Mouse (Mus musculus): ENCODE data around the gene Ppara. TPM values are rescaled to one million over a fixed set of nuclear protein-coding genes. Genes with fewer than 3 reads are reported as not detected.

The Ppara gene
- polyA plus RNA-seq, 1 experiment = not detected

DNA sequence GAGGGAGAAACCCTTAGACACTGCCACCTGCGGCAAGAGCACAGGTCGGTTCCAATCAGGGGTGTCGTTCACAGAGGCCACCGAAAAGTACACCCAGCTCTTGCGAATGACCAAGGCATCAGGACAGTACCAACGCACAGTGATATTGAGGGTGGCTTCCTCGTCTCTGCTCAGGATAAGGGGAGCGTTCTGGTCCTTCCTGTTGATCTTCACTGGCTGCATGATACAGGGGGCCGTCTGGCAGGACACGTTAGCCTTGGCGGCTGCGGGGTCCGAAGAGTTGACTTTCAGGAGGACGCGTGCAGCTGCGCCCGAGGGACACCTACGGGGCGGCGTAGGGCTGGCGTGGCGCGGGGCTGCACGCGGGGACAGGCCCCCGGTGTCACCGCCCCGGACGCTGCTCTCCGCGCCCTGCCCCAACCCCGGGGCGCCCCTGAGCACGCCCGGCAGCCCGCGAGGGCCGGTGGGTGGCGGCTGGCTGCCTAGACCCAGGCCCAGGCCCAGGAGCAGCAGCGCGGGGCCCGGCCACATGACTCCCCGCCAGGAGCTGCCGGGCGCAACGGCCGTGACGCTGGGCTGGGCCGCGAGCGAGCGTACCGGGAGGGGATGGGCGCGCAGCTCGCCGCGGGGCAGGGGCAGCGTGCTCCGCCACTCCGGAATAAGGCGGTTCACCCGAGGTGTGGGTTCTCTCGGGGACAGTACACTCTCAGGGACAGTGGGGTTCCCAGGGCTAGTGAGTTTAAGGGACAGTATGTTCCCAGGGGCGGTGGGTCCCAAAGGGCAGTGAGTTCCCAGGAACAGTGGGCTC, 86.6 kb downstream of the Ppara start, which contains the start of gene Pkdrej:
Gene Pkdrej, minus strand, starts transcription at position 532 of the 808 bp plus-strand sequence.
- Histone ChIP-seq H3K4me1 (ENCODE audit: control insufficient read depth, insufficient read depth, low read length) (peaks cover 11% of the 10 kb centered on the region), H3K4me3 (ENCODE audit: insufficient read depth, low read depth, low read length) (peak within 1 kb of the TSS; percentile 57), H3K27ac (ENCODE audit: insufficient read depth, low read depth, low read length) (no peak within 1 kb of the TSS)
- TF ChIP-seq CTCF (IDR thresholded peaks at IDR 0.05; ENCODE audit: insufficient read depth, low read depth, low read length) (no peak), POLR2A (IDR thresholded peaks at IDR 0.05; ENCODE audit: insufficient read depth, low read depth, low read length) (no peak)
- WGBS = 3% methylated on average over 65 of the region's 65 CpGs

DNA sequence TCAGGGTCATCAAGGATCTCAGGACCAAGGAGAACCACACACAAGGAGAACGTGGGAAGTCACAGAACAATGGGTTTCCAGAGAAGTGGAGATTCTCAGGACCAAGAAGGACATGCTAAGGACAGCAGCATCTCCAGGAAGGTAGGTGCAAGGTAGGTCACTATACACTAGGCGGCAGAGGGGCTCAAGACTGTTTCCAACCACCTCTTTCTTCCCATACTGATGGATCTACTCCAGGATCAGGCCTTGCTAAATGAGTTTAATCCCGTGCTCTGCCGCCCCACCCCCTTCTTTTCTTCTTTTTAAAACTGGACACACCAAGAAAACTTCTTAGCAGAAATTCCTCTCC, 87.2 kb downstream of the Ppara start:
- Histone ChIP-seq H3K4me3 (ENCODE audit: insufficient read depth, low read depth, low read length) (peak overlapping the region; percentile 57), H3K27ac (ENCODE audit: insufficient read depth, low read depth, low read length) (no peak overlapping the region), H3K4me1 (ENCODE audit: control insufficient read depth, insufficient read depth, low read length) (peaks cover 11% of the 10 kb centered on the region)
- TF ChIP-seq CTCF (IDR thresholded peaks at IDR 0.05; ENCODE audit: insufficient read depth, low read depth, low read length) (no peak), POLR2A (IDR thresholded peaks at IDR 0.05; ENCODE audit: insufficient read depth, low read depth, low read length) (no peak)
- 31% methylated on average over 4 of the region's 4 CpGs for WGBS

DNA sequence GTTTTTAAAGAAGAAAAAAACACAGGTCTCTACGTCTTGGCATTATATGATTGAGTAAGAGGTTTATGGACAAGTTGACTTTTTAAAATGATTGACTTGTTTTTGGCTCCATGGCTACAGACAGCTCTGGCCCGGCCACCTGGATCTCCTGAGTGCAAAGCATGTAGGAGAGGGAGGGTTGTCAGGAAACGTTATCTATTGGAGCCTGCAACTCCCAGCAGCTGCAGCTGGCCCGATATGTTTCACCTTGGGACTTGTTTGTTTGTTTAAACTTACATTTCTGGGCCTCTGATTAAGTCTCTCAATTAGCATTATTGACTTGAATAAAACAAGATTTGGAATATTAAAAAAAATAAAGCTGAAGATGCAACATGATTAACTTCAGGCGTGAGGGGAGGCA, 91.9 kb downstream of the Ppara start:
- TF ChIP-seq CTCF (IDR thresholded peaks at IDR 0.05; ENCODE audit: insufficient read depth, low read depth, low read length) (no peak), POLR2A (IDR thresholded peaks at IDR 0.05; ENCODE audit: insufficient read depth, low read depth, low read length) (no peak)
- peaks cover 7% of the 10 kb centered on the region for H3K4me1 ChIP-seq (ENCODE audit: control insufficient read depth, insufficient read depth, low read length)
- WGBS = 82% methylated on average over 5 of the region's 5 CpGs
- H3K4me3 ChIP-seq (ENCODE audit: insufficient read depth, low read depth, low read length) = no peak overlapping the region
- no peak overlapping the region for H3K27ac ChIP-seq (ENCODE audit: insufficient read depth, low read depth, low read length)

DNA sequence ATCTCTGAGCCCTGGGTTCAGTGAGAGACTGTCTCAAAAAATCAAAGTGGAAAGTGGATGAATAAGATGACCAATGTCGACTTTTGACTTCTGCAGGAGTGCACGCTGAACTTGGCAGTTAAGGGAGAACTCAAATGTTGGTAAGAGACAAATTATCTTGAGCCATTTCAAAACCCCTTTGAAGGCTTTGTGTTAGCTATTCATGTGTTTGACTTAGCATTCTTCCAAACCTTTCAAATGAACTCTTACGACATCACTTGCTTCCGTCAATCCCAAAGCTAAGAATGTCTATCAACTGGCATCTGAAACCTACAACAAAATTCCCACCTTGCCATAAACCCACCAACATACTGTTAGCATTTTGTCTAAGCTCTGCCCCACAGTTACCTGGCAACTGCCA, 93.3 kb downstream of the Ppara start:
- H3K4me3 ChIP-seq (ENCODE audit: insufficient read depth, low read depth, low read length) = no peak overlapping the region
- no peak overlapping the region for H3K27ac ChIP-seq (ENCODE audit: insufficient read depth, low read depth, low read length)
- WGBS = 82% methylated on average over 4 of the region's 4 CpGs
- peaks cover 13% of the 10 kb centered on the region for H3K4me1 ChIP-seq (ENCODE audit: control insufficient read depth, insufficient read depth, low read length)
- TF ChIP-seq CTCF (IDR thresholded peaks at IDR 0.05; ENCODE audit: insufficient read depth, low read depth, low read length) (no peak), POLR2A (IDR thresholded peaks at IDR 0.05; ENCODE audit: insufficient read depth, low read depth, low read length) (no peak)

DNA sequence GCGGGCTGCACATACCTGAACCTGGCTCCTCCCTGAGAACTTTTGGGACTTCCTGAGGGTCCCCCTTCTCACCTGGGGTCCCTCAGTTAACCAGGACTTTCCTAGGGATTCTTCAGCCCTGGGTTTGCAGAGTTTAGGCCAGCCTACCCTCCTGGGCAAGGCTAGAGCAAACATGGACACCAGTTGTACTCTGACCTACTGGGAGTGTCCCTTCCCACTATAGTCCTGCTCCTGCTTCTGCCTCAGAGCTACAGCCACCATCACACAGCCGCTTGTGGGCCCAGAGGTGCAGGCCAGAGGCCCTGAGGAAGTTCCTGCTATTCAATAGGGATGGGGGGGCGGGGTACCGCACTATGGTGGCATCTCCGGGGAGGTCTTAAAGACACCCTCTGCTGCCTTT, 94.7 kb downstream of the Ppara start:
- TF ChIP-seq POLR2A (IDR thresholded peaks at IDR 0.05; ENCODE audit: insufficient read depth, low read depth, low read length) (no peak), CTCF (IDR thresholded peaks at IDR 0.05; ENCODE audit: insufficient read depth, low read depth, low read length) (no peak)
- peaks cover 13% of the 10 kb centered on the region for H3K4me1 ChIP-seq (ENCODE audit: control insufficient read depth, insufficient read depth, low read length)
- 76% methylated on average over 5 of the region's 5 CpGs for WGBS
- no peak overlapping the region for H3K4me3 ChIP-seq (ENCODE audit: insufficient read depth, low read depth, low read length)
- H3K27ac ChIP-seq (ENCODE audit: insufficient read depth, low read depth, low read length) = no peak overlapping the region

DNA sequence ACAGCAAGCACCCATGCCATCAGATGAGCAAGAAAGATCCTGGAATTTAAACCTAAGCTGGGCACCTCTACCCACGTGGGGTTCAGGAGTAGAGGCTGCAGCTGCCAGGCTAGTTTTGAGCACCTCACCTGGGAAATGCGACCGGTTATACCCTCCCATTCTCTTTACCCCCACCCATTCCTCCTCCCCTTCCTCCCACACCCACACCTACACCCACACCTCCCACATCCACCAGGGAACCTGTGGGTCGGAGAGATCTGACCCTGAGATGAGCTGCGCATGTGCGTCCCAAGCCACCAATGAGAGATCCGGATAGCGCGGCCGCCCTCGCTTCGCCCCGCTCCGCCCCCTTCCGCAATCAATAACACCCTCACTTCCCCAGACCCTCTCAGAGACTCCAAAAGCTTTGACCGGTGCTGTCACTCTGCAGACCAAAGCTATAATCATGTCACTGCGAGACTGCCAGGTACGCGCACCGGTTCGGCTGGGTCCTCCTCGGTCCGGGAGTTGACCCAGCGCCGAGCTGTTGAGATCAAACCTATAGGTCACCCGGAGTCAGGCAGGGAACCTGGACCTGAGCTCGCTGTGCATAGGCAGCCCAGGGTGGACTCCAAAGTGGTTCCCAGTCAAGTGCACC, 97.3 kb downstream of the Ppara start, which contains the start of gene Ttc38:
Gene Ttc38, plus strand, starts transcription at position 353 of the 637 bp plus-strand sequence.
- H3K4me1 ChIP-seq (ENCODE audit: control insufficient read depth, insufficient read depth, low read length) = peaks cover 13% of the 10 kb centered on the region
- H3K4me3 ChIP-seq (ENCODE audit: insufficient read depth, low read depth, low read length) = peak within 1 kb of the TSS; percentile 86
- under 1% methylated on average over 27 of the region's 27 CpGs for WGBS
- peak; percentile 11; the same call in 1 of the 2 replicates for TF ChIP-seq CTCF (IDR thresholded peaks at IDR 0.05; ENCODE audit: insufficient read depth, low read depth, low read length)
- TF ChIP-seq POLR2A (IDR thresholded peaks at IDR 0.05; ENCODE audit: insufficient read depth, low read depth, low read length) = peak; percentile 74
- no peak within 1 kb of the TSS; the same call in 1 of the 2 replicates for H3K27ac ChIP-seq (ENCODE audit: insufficient read depth, low read depth, low read length)

DNA sequence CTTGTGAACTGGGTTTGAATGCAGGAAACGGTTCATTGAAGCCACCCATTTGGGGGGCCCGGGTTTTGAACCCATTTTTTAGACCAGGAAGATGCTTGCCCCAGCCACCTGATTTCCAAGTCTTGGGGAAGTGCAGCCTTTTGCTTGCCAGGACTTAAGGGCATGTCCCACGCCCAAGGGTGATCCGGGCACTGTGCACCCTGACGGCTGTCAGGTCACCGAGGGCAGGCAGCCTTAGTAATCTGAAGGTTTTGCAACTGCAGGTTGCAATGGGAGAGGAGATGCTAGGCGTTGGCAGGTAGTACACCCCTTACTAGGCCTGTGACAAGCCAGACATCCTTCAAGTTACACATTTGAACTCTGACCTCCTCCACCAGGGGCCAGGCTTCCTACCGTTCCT, 97.8 kb downstream of the Ppara start:
- peak overlapping the region; percentile 86 for H3K4me3 ChIP-seq (ENCODE audit: insufficient read depth, low read depth, low read length)
- H3K4me1 ChIP-seq (ENCODE audit: control insufficient read depth, insufficient read depth, low read length) = peaks cover 13% of the 10 kb centered on the region
- 52% methylated on average over 8 of the region's 8 CpGs for WGBS
- TF ChIP-seq POLR2A (IDR thresholded peaks at IDR 0.05; ENCODE audit: insufficient read depth, low read depth, low read length) = no peak
- TF ChIP-seq CTCF (IDR thresholded peaks at IDR 0.05; ENCODE audit: insufficient read depth, low read depth, low read length) = no peak
- no peak overlapping the region for H3K27ac ChIP-seq (ENCODE audit: insufficient read depth, low read depth, low read length)

DNA sequence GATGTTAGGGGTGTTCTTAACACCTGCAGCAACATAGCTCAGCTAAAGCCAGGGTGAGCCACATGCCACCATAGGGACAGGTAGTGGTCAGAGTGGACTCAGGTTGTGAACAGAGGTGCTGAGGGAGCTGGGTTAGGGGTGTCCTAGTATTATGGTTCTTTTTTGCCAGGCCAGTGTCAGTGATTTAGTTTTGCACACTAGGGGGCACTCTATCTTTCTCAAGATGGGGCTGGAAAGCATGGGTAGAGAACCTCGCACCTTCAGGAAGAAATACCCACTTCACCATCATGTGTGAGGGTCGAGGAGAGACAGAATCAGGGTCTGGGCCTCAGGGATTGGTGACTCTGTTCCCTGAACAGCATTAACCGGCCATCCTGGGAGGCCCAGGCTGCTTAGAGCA, 100.6 kb downstream of the Ppara start:
- TF ChIP-seq CTCF (IDR thresholded peaks at IDR 0.05; ENCODE audit: insufficient read depth, low read depth, low read length) (no peak), POLR2A (IDR thresholded peaks at IDR 0.05; ENCODE audit: insufficient read depth, low read depth, low read length) (no peak)
- Histone ChIP-seq H3K4me3 (ENCODE audit: insufficient read depth, low read depth, low read length) (no peak overlapping the region), H3K4me1 (ENCODE audit: control insufficient read depth, insufficient read depth, low read length) (peaks cover 13% of the 10 kb centered on the region), H3K27ac (ENCODE audit: insufficient read depth, low read depth, low read length) (no peak overlapping the region)
- 70% methylated on average over 3 of the region's 3 CpGs for WGBS

DNA sequence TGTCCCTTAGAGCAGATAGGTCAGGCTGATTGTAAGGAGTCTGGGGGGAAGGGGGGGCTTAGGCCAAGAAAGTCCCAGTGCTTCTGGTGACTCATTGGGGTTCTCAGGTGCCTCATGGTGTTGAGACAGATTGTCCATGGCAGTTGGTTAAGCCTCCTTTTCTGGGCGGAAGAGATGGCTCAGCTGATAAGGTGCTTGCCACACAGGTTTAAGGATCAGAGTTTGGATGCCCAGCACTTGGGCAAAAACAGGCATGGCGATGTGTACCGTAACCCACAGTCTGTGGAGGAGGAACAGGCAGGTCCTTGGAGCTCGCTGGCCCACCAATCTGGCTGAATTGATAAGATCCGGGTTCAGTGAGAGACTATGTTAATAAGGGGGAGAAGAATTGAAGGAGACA, 102.1 kb downstream of the Ppara start:
- H3K4me3 ChIP-seq (ENCODE audit: insufficient read depth, low read depth, low read length) = no peak overlapping the region
- WGBS = 97% methylated on average over 5 of the region's 5 CpGs
- TF ChIP-seq POLR2A (IDR thresholded peaks at IDR 0.05; ENCODE audit: insufficient read depth, low read depth, low read length) (no peak), CTCF (IDR thresholded peaks at IDR 0.05; ENCODE audit: insufficient read depth, low read depth, low read length) (no peak)

More for the DNA sequence above, 102.1 kb downstream of the Ppara start:
- H3K27ac ChIP-seq (ENCODE audit: insufficient read depth, low read depth, low read length) = no peak overlapping the region
- peaks cover 6% of the 10 kb centered on the region for H3K4me1 ChIP-seq (ENCODE audit: control insufficient read depth, insufficient read depth, low read length)

Measured in olfactory bulb, adult 2 months (tissue).